Mouse (Mus musculus) liver, embryonic 11.5 days (tissue): ENCODE measurements around the gene Plcg2. TPM values are rescaled to one million over a fixed set of nuclear protein-coding genes. Genes with fewer than 3 reads are reported as not detected.
A peak's percentile ranks its signal among the peaks of the same experiment; 100 is the strongest.

Experiments used
- ATAC-seq: fragments of 200-750 bp; cut with Nextera tagmentation; replicated peaks from 2 replicates; pipeline ENCODE4 v1.8.0; 2017; ENCODE audit warnings: moderate number of reproducible peaks, mild to moderate bottlenecking, moderate TSS enrichment, moderate library complexity; ENCODE audit not compliant: low FRiP score
- DNase-seq: peaks from one replicate; pipeline ENCODE4 v3.0.0-alpha.2; 2017; ENCODE audit warnings: low spot score
- H3K27ac ChIP-seq: fragments of 300-500 bp; sonication (generic); 2 replicates; pipeline ENCODE4 v1.5.1; 2014; ENCODE audit warnings: mild to moderate bottlenecking, low read depth, low read length, control low read depth
- H3K27me3 ChIP-seq: fragments of 300-500 bp; sonication (generic); replicated peaks from 2 replicates; pipeline ENCODE4 v1.6.1; 2014; ENCODE audit warnings: low read length, mixed read lengths; ENCODE audit not compliant: control insufficient read depth, insufficient read depth
- H3K36me3 ChIP-seq: fragments of 300-500 bp; sonication (generic); 2 replicates; pipeline ENCODE4 v1.6.1; 2014; ENCODE audit warnings: mild to moderate bottlenecking, low read length, moderate library complexity, mixed read lengths; ENCODE audit not compliant: control insufficient read depth, insufficient read depth
- H3K4me1 ChIP-seq: fragments of 300-500 bp; sonication (generic); replicated peaks from 2 replicates; pipeline ENCODE4 v1.6.1; 2014; ENCODE audit warnings: low read length, mixed read lengths; ENCODE audit not compliant: control insufficient read depth, insufficient read depth
- H3K4me2 ChIP-seq: fragments of 300-500 bp; sonication (generic); 2 replicates; pipeline ENCODE4 v1.6.1; 2014; ENCODE audit warnings: mild to moderate bottlenecking, control low read depth, moderate library complexity
- H3K4me3 ChIP-seq: fragments of 300-500 bp; sonication (generic); 2 replicates; pipeline ENCODE4 v1.5.1; 2014; ENCODE audit warnings: low read depth, low read length, control low read depth
- H3K9ac ChIP-seq: fragments of 300-500 bp; sonication (generic); 2 replicates; pipeline ENCODE4 v1.6.1; 2014; ENCODE audit warnings: low read depth, low read length, control low read depth
- H3K9me3 ChIP-seq: fragments of 300-500 bp; sonication (generic); 2 replicates; pipeline ENCODE4 v1.6.1; 2016; ENCODE audit warnings: low read length, inconsistent platforms, mixed read lengths; ENCODE audit not compliant: control insufficient read depth
- WGBS: fragments of 180-500 bp; shearing (Covaris S2); extraction: QIAGEN DNeasy Blood & Tissue Kit; methylation state at CpG from one replicate; pipeline ENCODE4 v1.1.7; 2014; 5-methylcytosine and 5-hydroxymethylcytosine counted together
- polyA plus RNA-seq: library from polyadenylated mRNA; unstranded; fragments of >200 nt; fragmentation: Nextera tagmentation; extraction: Ambion mirVana; gene quantifications from 2 replicates; pipeline ENCODE4 v1.2.1, GENCODE M21; 2014

Gene Plcg2
- polyA plus RNA-seq, 1 experiment from 2014 or later, result 14.8 TPM

GRCm38 (mm10) chr8:117465250-117465649, 32.8 kb upstream of the Plcg2 start:
- peak; percentile 62 for ATAC-seq
- 39% methylated on average over 5 of the region's 5 CpGs for WGBS
- H3K4me2 ChIP-seq, result no peak overlapping the region
- no peaks in the 10 kb centered on the region for H3K36me3 ChIP-seq
- no peak overlapping the region for H3K4me3 ChIP-seq
- H3K4me1 ChIP-seq, result peaks cover 6% of the 10 kb centered on the region
- no peaks in the 10 kb centered on the region for H3K9me3 ChIP-seq
- DNase-seq, result no peak
- H3K9ac ChIP-seq, result no peak overlapping the region
- H3K27ac ChIP-seq, result no peak overlapping the region
- H3K27me3 ChIP-seq, result no peaks in the 10 kb centered on the region

DNA sequence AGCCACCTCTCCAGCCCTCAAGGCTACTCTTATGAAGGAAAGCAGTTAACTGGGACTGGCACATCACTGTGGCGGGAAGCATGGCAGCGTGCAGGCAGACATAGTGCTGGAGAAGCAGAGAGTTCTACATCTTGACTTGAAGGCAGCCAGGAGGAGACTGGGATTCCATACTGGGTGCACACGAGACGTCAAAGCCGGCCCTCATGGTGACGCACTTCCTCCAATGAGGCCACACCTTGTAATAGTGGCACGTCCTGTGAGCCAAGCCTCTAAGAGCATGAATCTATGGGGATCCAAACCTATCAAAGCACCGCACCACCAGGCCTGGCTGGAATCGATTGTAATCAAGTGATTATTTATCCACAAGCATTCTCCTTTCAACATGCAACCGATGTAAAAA, 30.6 kb upstream of the Plcg2 start:
- Histone ChIP-seq H3K27me3 (no peaks in the 10 kb centered on the region), H3K27ac (no peak overlapping the region), H3K4me1 (peaks cover 13% of the 10 kb centered on the region), H3K36me3 (no peaks in the 10 kb centered on the region), H3K9ac (no peak overlapping the region), H3K4me3 (no peak overlapping the region), H3K9me3 (no peaks in the 10 kb centered on the region), H3K4me2 (no peak overlapping the region)
- WGBS, result 78% methylated on average over 10 of the region's 10 CpGs
- ATAC-seq (no peak), DNase-seq (no peak)

GRCm38 (mm10) chr8:117469431-117470341, 28.4 kb upstream of the Plcg2 start:
- 30% methylated on average over 16 of the region's 16 CpGs for WGBS
- peak overlapping the region; percentile 63 for H3K4me2 ChIP-seq
- no peaks in the 10 kb centered on the region for H3K36me3 ChIP-seq
- H3K9ac ChIP-seq, result peak overlapping the region; percentile 31; the same call in 1 of the 2 replicates
- peak overlapping the region; percentile 24; the same call in 1 of the 2 replicates for H3K4me3 ChIP-seq
- no peak overlapping the region for H3K27ac ChIP-seq
- DNase-seq (no peak), ATAC-seq (no peak)
- peaks cover 13% of the 10 kb centered on the region for H3K4me1 ChIP-seq
- H3K27me3 ChIP-seq, result no peaks in the 10 kb centered on the region
- no peaks in the 10 kb centered on the region for H3K9me3 ChIP-seq

DNA sequence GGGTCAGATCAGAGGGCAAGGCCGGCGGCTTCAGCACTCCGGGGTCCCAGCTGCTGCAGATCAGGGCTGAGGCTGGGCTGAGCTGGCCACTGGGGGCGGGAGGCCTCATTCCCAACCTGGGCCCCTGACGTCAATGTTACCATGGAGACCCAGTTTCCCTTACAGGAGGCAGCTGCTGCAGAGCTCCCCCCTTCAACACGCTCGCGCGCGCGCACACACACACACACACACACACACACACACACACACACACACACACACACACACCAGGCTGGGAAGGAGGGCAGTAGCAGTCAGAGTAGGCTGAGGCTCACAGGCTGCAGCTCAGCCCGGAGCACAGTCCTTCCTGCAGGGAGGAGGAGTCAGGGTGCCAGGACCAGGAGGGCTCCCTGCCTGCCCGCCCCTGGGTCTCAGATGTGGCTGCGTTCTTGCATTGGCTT, 27.7 kb upstream of the Plcg2 start:
- H3K9ac ChIP-seq, result no peak overlapping the region
- WGBS, result under 1% methylated on average over 9 of the region's 14 CpGs
- peak; percentile 80 for DNase-seq
- H3K4me2 ChIP-seq, result peak overlapping the region; percentile 63
- no peaks in the 10 kb centered on the region for H3K27me3 ChIP-seq
- no peaks in the 10 kb centered on the region for H3K36me3 ChIP-seq
- H3K4me1 ChIP-seq, result peaks cover 13% of the 10 kb centered on the region
- H3K9me3 ChIP-seq, result no peaks in the 10 kb centered on the region
- peak overlapping the region; percentile 24; the same call in 1 of the 2 replicates for H3K4me3 ChIP-seq
- no peak overlapping the region; the same call in 1 of the 2 replicates for H3K27ac ChIP-seq
- ATAC-seq, result peak; percentile 59

GRCm38 (mm10) chr8:117471174-117471573, 26.9 kb upstream of the Plcg2 start:
- peak; percentile 39 for ATAC-seq
- no peak overlapping the region for H3K9ac ChIP-seq
- H3K4me3 ChIP-seq, result no peak overlapping the region
- no peaks in the 10 kb centered on the region for H3K27me3 ChIP-seq
- H3K27ac ChIP-seq, result no peak overlapping the region
- no peak overlapping the region for H3K4me2 ChIP-seq
- 23% methylated on average over 3 of the region's 3 CpGs for WGBS
- peak; percentile 77 for DNase-seq
- peaks cover 13% of the 10 kb centered on the region for H3K4me1 ChIP-seq
- H3K36me3 ChIP-seq, result no peaks in the 10 kb centered on the region
- no peaks in the 10 kb centered on the region for H3K9me3 ChIP-seq

DNA sequence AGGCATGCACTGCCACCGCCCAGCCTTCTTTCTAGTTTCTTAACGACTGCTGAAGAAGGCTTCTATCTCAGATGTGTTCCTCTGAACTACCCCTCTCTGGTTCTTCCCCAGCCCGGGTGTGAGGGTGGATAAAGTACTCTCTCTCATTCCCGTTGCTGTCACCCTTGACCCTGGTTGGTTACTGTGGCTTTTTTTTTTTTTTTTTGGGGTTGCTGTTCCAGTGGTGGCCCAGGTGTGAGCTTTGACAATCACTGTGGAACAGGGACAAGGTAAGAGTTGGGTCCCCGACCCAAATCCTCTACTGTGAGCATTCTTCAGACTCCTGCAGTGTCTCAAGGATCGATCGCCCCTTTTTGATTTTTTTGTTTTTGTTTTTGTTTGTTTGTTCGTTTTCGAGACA, 26.4 kb upstream of the Plcg2 start:
- Histone ChIP-seq H3K27ac (no peak overlapping the region), H3K36me3 (no peaks in the 10 kb centered on the region), H3K27me3 (no peaks in the 10 kb centered on the region), H3K9me3 (no peaks in the 10 kb centered on the region), H3K4me2 (no peak overlapping the region), H3K9ac (no peak overlapping the region), H3K4me3 (no peak overlapping the region), H3K4me1 (peaks cover 13% of the 10 kb centered on the region)
- no peak for ATAC-seq
- no peak for DNase-seq
- WGBS, result 62% methylated on average over 9 of the region's 9 CpGs

DNA sequence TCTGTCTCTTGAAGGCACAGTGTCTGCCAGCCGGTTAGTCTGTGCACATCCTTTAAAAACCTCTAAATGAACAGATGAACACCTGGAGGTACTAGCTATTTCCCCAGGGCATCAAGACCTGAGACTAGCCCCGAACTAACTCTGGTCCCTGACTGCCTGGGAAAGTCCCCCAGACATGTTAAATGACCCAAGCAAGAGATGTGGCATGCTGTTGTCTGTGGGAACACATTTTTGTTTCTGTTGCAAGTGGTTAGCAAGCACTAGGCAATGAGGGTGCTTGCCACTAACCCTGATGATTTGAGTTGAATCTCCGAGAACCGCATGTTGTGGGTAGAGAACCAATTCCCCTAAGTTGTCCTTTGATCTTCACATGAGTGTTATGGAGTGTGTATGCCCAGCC, 25.8 kb upstream of the Plcg2 start:
- H3K27ac ChIP-seq, result no peak overlapping the region
- no peaks in the 10 kb centered on the region for H3K9me3 ChIP-seq
- no peak for ATAC-seq

GRCm38 (mm10) chr8:117474944-117475343, 23.1 kb upstream of the Plcg2 start:
- ATAC-seq, result peak; percentile 72
- Histone ChIP-seq H3K9me3 (no peaks in the 10 kb centered on the region), H3K4me3 (no peak overlapping the region), H3K36me3 (no peaks in the 10 kb centered on the region), H3K27ac (no peak overlapping the region), H3K27me3 (no peaks in the 10 kb centered on the region), H3K9ac (no peak overlapping the region), H3K4me1 (peaks cover 10% of the 10 kb centered on the region), H3K4me2 (0 out of 2 replicates have a peak overlapping the region, but pooled peaks have one; percentile 12)
- WGBS, result 2% methylated on average over 5 of the region's 5 CpGs
- DNase-seq, result peak; percentile 95

More for the DNA sequence above, 25.8 kb upstream of the Plcg2 start:
- no peaks in the 10 kb centered on the region for H3K36me3 ChIP-seq
- H3K4me3 ChIP-seq, result no peak overlapping the region
- H3K4me1 ChIP-seq, result peaks cover 13% of the 10 kb centered on the region
- H3K9ac ChIP-seq, result no peak overlapping the region
- WGBS, result 83% methylated on average over 4 of the region's 4 CpGs
- no peaks in the 10 kb centered on the region for H3K27me3 ChIP-seq
- DNase-seq, result no peak
- H3K4me2 ChIP-seq, result no peak overlapping the region
